Mouse (Mus musculus): ENCODE data around the gene Gm8257.
"Not testable (repeated sequence)": the region's sequence is repeated elsewhere in the genome, so short reads cannot be mapped to it uniquely, and the experiment has no call there.

Gene Gm8257

GRCm38 (mm10) chr14:44706356-44706755 lies at the start of gene Gm8257:
Gm8257 (minus strand) TSS chr14:44706456.
- DNase-seq: not testable (repeated sequence)

- no peak for DNase-seq
Observed at GRCm38 (mm10) chr14:44750240-44750639, 44.0 kb upstream of the Gm8257 start, which contains the start of gene Gm8267. Gm8267 (minus strand) TSS chr14:44750340.

- not testable (repeated sequence) for DNase-seq
Observed at GRCm38 (mm10) chr14:44742789-44743188, 36.5 kb upstream of the Gm8257 start.

- DNase-seq: not testable (repeated sequence)
Observed at GRCm38 (mm10) chr14:44730711-44731110, 24.5 kb upstream of the Gm8257 start.

GRCm38 (mm10) chr14:44627737-44628136 lies 78.5 kb downstream of the Gm8257 start, which contains the start of gene Gm5624:
Gm5624 (minus strand) TSS chr14:44627938.
- DNase-seq: not testable (repeated sequence)

Data from thymus, postnatal 14 days (tissue).